10 mouse cellular contexts compared by ENCODE assay signal in genomic region chr1:168163521-168164233, GRCm38 (mm10).
DNase-seq lines count a peak whose midpoint lies in the region; ATAC-seq and TF ChIP-seq lines count a peak whose summit lies in the region.
"Had no signal": no experiment of that assay in that cellular context is flagged by ENCODE, and none has a peak within 500 bp of the region (broad histone marks: within the 10 kb centered on the region; RNA-seq: fewer than 3 reads in every experiment).

No protein-coding gene starts in this region.

- H3K4me2 ChIP-seq in forebrain, embryonic 16.5 days (ENCODE audit: low read length) = peak overlapping the region; percentile 3
- peak overlapping the region; percentile 3; the same call in 1 of the 2 replicates for H3K4me2 ChIP-seq in stomach, embryonic 16.5 days (ENCODE audit: low read depth, low read length)

- DNase-seq in layer of hippocampus, adult 2 months (ENCODE audit: low spot score in 2 of 2) = no peak
- DNase-seq in layer of hippocampus, adult 9-10 months (ENCODE audit: low spot score) = no peak
- peak; percentile 25 to 26 for DNase-seq in kidney, postnatal 36 days
- DNase-seq in urinary bladder, adult 18-20 months (ENCODE audit: low spot score in 2 of 2) = no peak
- no peak for DNase-seq in layer of hippocampus, postnatal 14 days (ENCODE audit: low spot score in 2 of 2)
- DNase-seq: layer of hippocampus, adult 9-11 months; lung, postnatal 14 days had no signal

- no peaks in the 10 kb centered on the region for H3K27me3 ChIP-seq in forebrain, embryonic 16.5 days (replicated peaks; ENCODE audit: control insufficient read depth, insufficient read depth, low read length)
- H3K27me3 ChIP-seq in stomach, embryonic 16.5 days (ENCODE audit: control insufficient read depth, insufficient read depth, low read length) = no peaks in the 10 kb centered on the region

- WGBS in forebrain, embryonic 16.5 days = 49% methylated on average over 23 of the region's 23 CpGs
- 54% methylated on average over 23 of the region's 23 CpGs for WGBS in stomach, embryonic 16.5 days

- no peak overlapping the region for H3K9ac ChIP-seq in forebrain, embryonic 16.5 days (replicated peaks; ENCODE audit: low read depth, low read length)
- no peak overlapping the region for H3K9ac ChIP-seq in stomach, embryonic 16.5 days (ENCODE audit: low read length)

- peaks cover 16% of the 10 kb centered on the region for H3K4me1 ChIP-seq in forebrain, embryonic 16.5 days (replicated peaks; ENCODE audit: control insufficient read depth, insufficient read depth, low read length)
- H3K4me1 ChIP-seq in stomach, embryonic 16.5 days (ENCODE audit: control insufficient read depth, insufficient read depth, low read length) = peaks cover 13% of the 10 kb centered on the region

- H3K9me3 ChIP-seq in forebrain, embryonic 16.5 days (ENCODE audit: control insufficient read depth, low read length) = no peaks in the 10 kb centered on the region
- no peaks in the 10 kb centered on the region for H3K9me3 ChIP-seq in stomach, embryonic 16.5 days (replicated peaks; ENCODE audit: control insufficient read depth, low read length)

- TF ChIP-seq CTCF in layer of hippocampus, adult 2 months (conservative IDR thresholded peaks at IDR 0.05) = no peak

- peak; percentile 42; the same call in 1 of the 2 replicates for ATAC-seq in forebrain, embryonic 16.5 days
- ATAC-seq in stomach, embryonic 16.5 days (ENCODE audit: insufficient read depth, low FRiP score) = no peak
- no peak for ATAC-seq in megakaryocyte, adult 5-6 weeks (ENCODE audit: poor library complexity, severe bottlenecking)

- H3K4me3 ChIP-seq in layer of hippocampus, adult 2 months = peak overlapping the region; percentile 29
- no peak overlapping the region for H3K4me3 ChIP-seq in forebrain, embryonic 16.5 days (replicated peaks; ENCODE audit: low read length)
- H3K4me3 ChIP-seq in stomach, embryonic 16.5 days (replicated peaks; ENCODE audit: low read length) = no peak overlapping the region

- H3K27ac ChIP-seq in layer of hippocampus, adult 2 months = peak overlapping the region; percentile 59
- H3K27ac ChIP-seq in forebrain, embryonic 16.5 days (ENCODE audit: low read length) = peak overlapping the region; percentile 24
- H3K27ac ChIP-seq in stomach, embryonic 16.5 days (ENCODE audit: low read length) = peak overlapping the region; percentile 25

- H3K36me3 ChIP-seq in forebrain, embryonic 16.5 days (ENCODE audit: control insufficient read depth, insufficient read depth) = peaks cover 6% of the 10 kb centered on the region
- no peaks in the 10 kb centered on the region for H3K36me3 ChIP-seq in stomach, embryonic 16.5 days (ENCODE audit: control insufficient read depth, insufficient read depth, low read length)

Comparison
In these comparisons a context has a peak if more than half of its experiments do, and no peak if none do; other contexts are left out.
1. DNase-seq: peak in kidney, postnatal 36 days (2 of 2); none in layer of hippocampus, adult 2 months (0 of 2), layer of hippocampus, adult 9-10 months (single experiment), urinary bladder, adult 18-20 months (0 of 2) and layer of hippocampus, postnatal 14 days (0 of 2).
2. Peak in every context shown above with its lines, with median percentiles within 50 percentile points of each other: H3K27ac ChIP-seq.